Mouse (Mus musculus) heart, adult 2 months (tissue): ENCODE data around the gene Lrrc4. TPM values are rescaled to one million over a fixed set of nuclear protein-coding genes. Genes with fewer than 3 reads are reported as not detected.

ENCODE experiments used
- DNase-seq, 2 experiments: peaks; one replicate each; pipeline ENCODE4 v3.0.0; 2021
- H3K27ac ChIP-seq: fragments of 200-600 bp; 2 replicates; pipeline ENCODE4 v1.8.1; 2022
- H3K27me3 ChIP-seq: fragments of 200-500 bp; 2 replicates; pipeline ENCODE4 v1.6.1; 2012; ENCODE audit warnings: mild to moderate bottlenecking, low read length, inconsistent platforms, mixed read lengths; ENCODE audit not compliant: control insufficient read depth, insufficient read depth
- H3K36me3 ChIP-seq: fragments of 200-500 bp; 2 replicates; pipeline ENCODE4 v1.6.1; 2012; ENCODE audit warnings: low read length, inconsistent platforms; ENCODE audit not compliant: control insufficient read depth, insufficient read depth
- H3K4me1 ChIP-seq: fragments of 200-500 bp; 2 replicates; pipeline ENCODE4 v1.6.1; 2011; ENCODE audit warnings: low read length; ENCODE audit not compliant: control insufficient read depth, insufficient read depth
- H3K4me3 ChIP-seq: fragments of 200-600 bp; 2 replicates; pipeline ENCODE4 v1.8.1; 2022
- H3K79me2 ChIP-seq: fragments of 200-500 bp; replicated peaks from 2 replicates; pipeline ENCODE4 v1.6.1; 2012; ENCODE audit warnings: mild to moderate bottlenecking, inconsistent platforms, low read length, moderate library complexity, mixed read lengths; ENCODE audit not compliant: control insufficient read depth, insufficient read depth
- H3K9ac ChIP-seq: fragments of 200-500 bp; 2 replicates; pipeline ENCODE4 v1.6.1; 2012; ENCODE audit warnings: low read depth, mild to moderate bottlenecking, control low read depth, inconsistent platforms, low read length, mixed read lengths
- CTCF ChIP-seq: fragments of 200-600 bp; IDR thresholded peaks from 2 replicates; pipeline ENCODE4 v1.8.1; 2022; ENCODE audit warnings: antibody characterized with exemption, mild to moderate bottlenecking, moderate library complexity
- EP300 ChIP-seq: fragments of 200-500 bp; IDR thresholded peaks from 2 replicates; pipeline ENCODE4 v1.6.1; 2011; ENCODE audit warnings: low read depth, low read length, control low read depth; ENCODE audit not compliant: insufficient read depth
- POLR2A ChIP-seq: fragments of 200-500 bp; IDR thresholded peaks from 2 replicates; pipeline ENCODE4 v1.6.1; 2011; ENCODE audit warnings: mild to moderate bottlenecking, low read depth, low read length, control low read depth; ENCODE audit not compliant: insufficient read depth
- WGBS: fragments of 180-500 bp; shearing (Covaris S2); methylation state at CpG from one replicate; pipeline ENCODE4 v1.1.7; 2018; 5-methylcytosine and 5-hydroxymethylcytosine counted together
- intact Hi-C: fragments of 180-260 bp; cut with DNase I; formaldehyde crosslinking; loops from one replicate; pipeline ENCODE4 v1.15.1; 2025
- polyA plus RNA-seq: library from polyadenylated mRNA; depleted of rRNA; stranded (reverse); fragments of >200 nt; gene quantifications from 2 replicates; pipeline ENCODE4 v1.2.3, GENCODE M21; 2012
- total RNA-seq, 2 experiments: library from RNA; stranded (reverse); gene quantifications; 2 replicates each; pipeline ENCODE4 v1.2.3; 2021

Lrrc4 gene
- total and polyA plus RNA-seq, 3 experiments: 0.43 to 0.68 (median 0.47) TPM

DNA sequence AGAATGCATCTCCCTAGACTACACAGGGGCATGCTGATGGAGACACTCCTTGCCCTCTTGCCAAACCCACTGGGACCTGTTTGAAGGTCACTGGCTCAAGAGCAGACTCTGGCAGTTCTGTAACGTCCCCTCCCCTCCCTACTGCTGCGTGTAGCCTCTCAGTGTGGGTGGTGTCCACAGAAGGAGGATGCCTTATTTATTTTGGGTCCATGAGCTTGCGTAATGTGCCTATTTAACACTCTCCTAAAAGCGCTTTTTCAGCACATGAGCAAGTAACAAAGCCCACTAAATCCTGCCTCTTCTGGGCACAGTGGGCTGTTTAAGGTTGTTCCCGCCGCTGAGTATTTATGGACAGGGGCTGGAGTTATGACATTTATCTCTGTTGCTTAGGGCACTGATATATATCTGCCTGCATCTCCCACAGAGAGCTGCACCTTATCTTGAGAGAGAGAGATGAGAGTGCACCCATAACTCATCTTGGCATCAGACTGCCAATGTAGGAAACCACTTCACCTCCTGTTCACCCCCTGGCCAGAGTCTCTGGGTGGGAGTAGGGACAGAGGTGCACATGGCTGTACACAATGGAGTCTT, 63.6 kb downstream of the Lrrc4 start:
- WGBS: 74% methylated on average over 6 of the region's 6 CpGs
- DNase-seq: no peak
- H3K79me2 ChIP-seq: no peaks in the 10 kb centered on the region
- H3K27ac ChIP-seq: no peak overlapping the region
- intact Hi-C loops: no loop called here
- H3K4me1 ChIP-seq: peaks cover 4% of the 10 kb centered on the region
- H3K9ac ChIP-seq: no peak overlapping the region
- no peak overlapping the region for H3K4me3 ChIP-seq
- H3K36me3 ChIP-seq: no peaks in the 10 kb centered on the region; the same call in 1 of the 2 replicates
- no peak for TF ChIP-seq POLR2A
- no peak for TF ChIP-seq EP300
- no peak for TF ChIP-seq CTCF
- H3K27me3 ChIP-seq: no peaks in the 10 kb centered on the region

DNA sequence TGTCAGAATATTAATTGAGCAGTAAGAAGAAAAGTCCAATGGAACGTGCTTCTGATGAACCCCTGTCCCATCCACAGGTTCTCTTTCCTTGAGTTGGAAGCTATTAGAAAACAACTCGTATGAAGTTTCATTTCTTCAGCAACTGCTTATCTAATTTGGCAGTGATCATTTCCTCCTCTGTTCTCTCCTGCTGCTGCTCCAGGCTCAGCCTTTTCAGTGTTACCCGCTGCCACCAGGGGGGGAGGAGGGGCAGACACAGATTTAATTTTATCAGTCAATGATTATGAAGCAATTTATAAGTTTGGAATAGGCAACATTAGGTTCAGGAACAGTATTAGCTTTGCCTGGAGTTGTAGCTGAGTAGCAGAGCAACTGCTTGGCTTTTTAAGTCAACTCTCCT, 64.9 kb downstream of the Lrrc4 start:
- 37% methylated on average over 3 of the region's 3 CpGs for WGBS
- intact Hi-C loops: no loop called here
- TF ChIP-seq EP300 (no peak), CTCF (peak; percentile 34; the same call in 1 of the 2 replicates), POLR2A (no peak)
- H3K9ac ChIP-seq: no peak overlapping the region
- no peaks in the 10 kb centered on the region for H3K27me3 ChIP-seq
- peaks cover 4% of the 10 kb centered on the region for H3K4me1 ChIP-seq
- no peaks in the 10 kb centered on the region; the same call in 1 of the 2 replicates for H3K36me3 ChIP-seq
- H3K4me3 ChIP-seq: no peak overlapping the region
- no peak for DNase-seq
- no peaks in the 10 kb centered on the region for H3K79me2 ChIP-seq
- no peak overlapping the region for H3K27ac ChIP-seq

GRCm38 (mm10) chr6:28762132-28762775, 69.3 kb downstream of the Lrrc4 start:
- WGBS: 80% methylated on average over 5 of the region's 5 CpGs
- Histone ChIP-seq H3K36me3 (no peaks in the 10 kb centered on the region; the same call in 1 of the 2 replicates), H3K79me2 (no peaks in the 10 kb centered on the region), H3K27me3 (no peaks in the 10 kb centered on the region), H3K4me3 (no peak overlapping the region), H3K9ac (no peak overlapping the region), H3K4me1 (peaks cover 3% of the 10 kb centered on the region), H3K27ac (no peak overlapping the region)
- DNase-seq: no peak
- intact Hi-C loops: no loop called here
- no peak for TF ChIP-seq EP300
- no peak for TF ChIP-seq CTCF
- TF ChIP-seq POLR2A: no peak

- Histone ChIP-seq H3K4me1 (peaks cover 3% of the 10 kb centered on the region), H3K36me3 (no peaks in the 10 kb centered on the region; the same call in 1 of the 2 replicates), H3K27me3 (no peaks in the 10 kb centered on the region), H3K27ac (no peak overlapping the region), H3K4me3 (no peak overlapping the region), H3K9ac (no peak overlapping the region), H3K79me2 (no peaks in the 10 kb centered on the region)
- intact Hi-C loops: no loop called here
- no peak for DNase-seq
- TF ChIP-seq POLR2A (no peak), CTCF (no peak), EP300 (no peak)
- WGBS: 77% methylated on average over 3 of the region's 3 CpGs
Measured at GRCm38 (mm10) chr6:28761728-28762127, 69.8 kb downstream of the Lrrc4 start.

DNA sequence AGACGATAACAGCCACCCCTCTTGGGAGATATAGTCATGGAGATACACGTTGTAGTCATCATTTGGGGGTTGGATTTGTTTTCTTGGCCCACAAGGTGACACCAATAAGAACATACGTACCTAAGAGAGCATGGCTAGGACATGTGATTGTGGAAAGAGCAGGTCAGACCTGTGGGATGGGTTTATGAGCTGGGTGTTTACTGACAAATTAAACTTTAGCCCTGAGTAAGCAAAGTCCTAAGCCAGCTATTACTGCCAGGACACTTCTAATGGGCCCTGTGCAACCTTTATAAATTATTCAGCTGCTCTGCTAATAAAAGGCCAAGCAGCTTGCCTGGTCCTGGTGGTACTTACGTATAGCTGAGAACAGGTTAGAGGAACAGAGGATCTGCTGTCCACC, 73.3 kb downstream of the Lrrc4 start:
- H3K27me3 ChIP-seq: no peaks in the 10 kb centered on the region
- TF ChIP-seq EP300 (no peak), CTCF (no peak), POLR2A (no peak)
- H3K4me1 ChIP-seq: no peaks in the 10 kb centered on the region
- no peaks in the 10 kb centered on the region for H3K36me3 ChIP-seq
- H3K9ac ChIP-seq: no peak overlapping the region
- H3K4me3 ChIP-seq: no peak overlapping the region
- H3K79me2 ChIP-seq: no peaks in the 10 kb centered on the region
- no peak overlapping the region for H3K27ac ChIP-seq
- 86% methylated on average over 4 of the region's 4 CpGs for WGBS
- DNase-seq: no peak
- intact Hi-C loops: no loop called here

DNA sequence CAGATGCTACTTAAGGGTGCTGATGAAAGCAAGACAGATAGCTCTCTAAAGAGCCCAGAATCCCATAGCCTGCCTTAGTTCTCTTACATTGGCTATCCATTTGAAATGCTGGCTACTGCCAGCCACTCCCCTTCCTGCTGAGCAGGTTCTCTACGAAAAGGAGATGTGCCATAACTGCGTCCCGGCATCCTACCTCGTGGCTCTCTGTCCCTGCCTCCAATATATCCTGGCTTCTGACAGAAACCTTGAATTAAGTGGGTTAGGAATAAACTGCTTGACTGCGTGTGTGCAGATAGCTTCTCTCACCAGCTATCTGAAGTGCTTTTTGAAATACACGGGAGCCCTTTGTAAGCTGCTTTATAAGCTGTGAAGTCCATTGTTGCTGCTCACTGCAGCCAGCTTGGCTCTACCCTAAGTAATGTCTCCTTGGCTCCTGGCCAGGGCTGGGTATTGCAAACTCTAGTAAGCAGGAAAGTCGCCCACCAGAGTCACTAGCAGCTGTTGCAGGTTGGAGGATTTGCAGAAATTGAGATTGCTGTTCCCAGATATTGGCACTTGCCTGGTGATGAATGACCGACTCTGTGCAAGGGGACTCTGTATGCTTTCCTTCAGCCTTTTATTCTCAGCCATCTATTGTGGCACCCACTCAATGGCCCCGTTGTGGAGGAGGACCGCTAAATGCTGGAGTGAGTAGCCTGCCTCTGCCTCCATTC, 75.1 kb downstream of the Lrrc4 start:
- H3K36me3 ChIP-seq: no peaks in the 10 kb centered on the region
- no peak overlapping the region for H3K9ac ChIP-seq
- 67% methylated on average over 10 of the region's 10 CpGs for WGBS
- intact Hi-C loops: no loop called here
- no peaks in the 10 kb centered on the region for H3K79me2 ChIP-seq
- DNase-seq: no peak
- no peaks in the 10 kb centered on the region for H3K27me3 ChIP-seq
- no peaks in the 10 kb centered on the region for H3K4me1 ChIP-seq
- TF ChIP-seq POLR2A (no peak), CTCF (no peak), EP300 (no peak)
- H3K4me3 ChIP-seq: no peak overlapping the region
- H3K27ac ChIP-seq: no peak overlapping the region
